Mouse (Mus musculus): ENCODE results near the gene Adcy1. TPM values are rescaled to one million over a fixed set of nuclear protein-coding genes. Genes with fewer than 3 reads are reported as not detected.

Gene Adcy1
- polyA plus RNA-seq (2015; fragmentation: Nextera tagmentation; extraction: Ambion mirVana) = 0.51 and 0.87 TPM in 2 replicates

DNA sequence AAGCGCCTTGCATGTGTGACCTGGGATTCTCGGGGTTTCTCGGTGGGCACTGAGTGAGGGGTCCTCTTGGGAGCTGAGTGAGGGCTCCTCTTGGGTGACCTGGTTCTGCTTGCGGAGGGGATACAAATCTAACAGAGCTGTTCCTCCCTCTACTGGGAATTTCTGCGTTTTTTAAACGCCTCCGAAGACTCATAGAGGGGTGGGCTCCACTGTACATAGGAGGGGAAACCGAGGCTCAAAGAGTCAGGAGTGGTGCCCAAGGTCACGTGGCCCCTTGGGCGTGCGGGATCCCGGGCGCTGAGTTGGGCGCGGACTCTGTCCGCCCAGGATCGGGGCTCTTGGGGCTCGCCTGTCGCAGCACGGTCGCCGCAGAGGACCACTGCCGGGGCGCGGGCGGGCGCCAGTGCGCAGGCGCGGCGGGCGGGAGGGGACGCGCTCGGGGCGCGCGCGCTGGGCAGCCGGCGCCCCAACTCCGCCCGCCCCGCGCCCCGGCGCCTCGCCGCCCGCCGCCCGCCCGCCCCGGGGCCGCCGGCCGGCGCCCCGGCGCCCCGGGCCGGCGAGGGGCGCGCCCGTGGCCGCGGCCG, at the start of gene Adcy1:
Gene Adcy1 (plus strand): TSS at position 489 of the 584 bp plus-strand sequence.
- Histone ChIP-seq H3K27ac (replicated peaks) (no peak within 1 kb of the TSS), H3K4me1 (peaks cover 24% of the 10 kb centered on the region), H3K9me3 (no peaks in the 10 kb centered on the region), H3K9ac (peak within 1 kb of the TSS; percentile 79), H3K4me3 (peak within 1 kb of the TSS; percentile 69), H3K4me2 (peak within 1 kb of the TSS; percentile 92), H3K27me3 (replicated peaks) (peaks cover 98% of the 10 kb centered on the region), H3K36me3 (no peaks in the 10 kb centered on the region)
- under 1% methylated on average over 45 of the region's 69 CpGs for WGBS
- ATAC-seq (ENCODE audit: extremely low read depth, insufficient number of reproducible peaks, low FRiP score, low TSS enrichment) = no peak; the same call in 1 of the 2 replicates

DNA sequence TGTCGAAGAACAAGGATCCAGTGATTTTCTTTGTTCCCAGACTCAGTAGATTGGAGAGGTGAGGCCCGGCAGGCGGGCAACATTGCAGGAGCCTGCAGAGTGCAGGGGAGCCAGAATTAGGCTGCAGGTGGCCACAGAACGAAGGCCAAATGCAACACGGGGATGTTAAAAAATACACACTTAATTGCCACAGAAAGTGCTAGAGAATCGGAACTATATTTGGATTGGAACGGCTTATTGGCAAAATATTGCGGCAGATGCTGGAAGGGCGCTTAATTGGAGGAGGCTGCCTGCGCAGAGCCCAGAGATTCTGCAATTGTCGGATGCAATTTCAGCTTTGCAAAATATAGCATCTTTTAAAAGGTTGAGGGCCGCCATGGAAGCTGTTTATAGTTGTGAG, 46.4 kb upstream of the Adcy1 start:
- Histone ChIP-seq H3K36me3 (no peaks in the 10 kb centered on the region), H3K4me2 (no peak overlapping the region), H3K4me1 (no peaks in the 10 kb centered on the region), H3K4me3 (no peak overlapping the region), H3K9me3 (no peaks in the 10 kb centered on the region), H3K27ac (replicated peaks) (no peak overlapping the region), H3K9ac (no peak overlapping the region), H3K27me3 (replicated peaks) (no peaks in the 10 kb centered on the region)
- WGBS = 83% methylated on average over 12 of the region's 12 CpGs
- no peak for ATAC-seq (ENCODE audit: extremely low read depth, insufficient number of reproducible peaks, low FRiP score, low TSS enrichment)

DNA sequence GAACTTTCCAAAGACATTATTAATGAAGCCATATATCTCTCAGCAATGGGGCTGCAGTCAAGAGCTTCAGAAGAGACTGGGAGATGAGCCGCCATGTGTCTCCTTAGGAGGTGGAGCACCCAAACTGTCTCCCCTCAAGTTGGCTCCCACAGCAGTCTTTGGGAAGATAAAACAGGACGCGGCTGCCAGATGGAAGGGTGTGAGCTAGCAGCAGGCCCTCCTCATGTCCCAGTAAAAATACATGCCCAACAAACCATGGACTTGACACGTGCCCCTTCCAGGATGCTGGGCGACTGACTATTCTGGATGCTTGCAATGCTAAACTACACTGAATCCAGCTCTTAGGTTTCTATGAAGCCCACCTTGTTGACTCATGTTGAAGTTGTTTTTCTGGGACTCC, 45.2 kb upstream of the Adcy1 start:
- H3K36me3 ChIP-seq = no peaks in the 10 kb centered on the region
- no peaks in the 10 kb centered on the region for H3K27me3 ChIP-seq (replicated peaks)
- H3K9ac ChIP-seq = no peak overlapping the region

DNA sequence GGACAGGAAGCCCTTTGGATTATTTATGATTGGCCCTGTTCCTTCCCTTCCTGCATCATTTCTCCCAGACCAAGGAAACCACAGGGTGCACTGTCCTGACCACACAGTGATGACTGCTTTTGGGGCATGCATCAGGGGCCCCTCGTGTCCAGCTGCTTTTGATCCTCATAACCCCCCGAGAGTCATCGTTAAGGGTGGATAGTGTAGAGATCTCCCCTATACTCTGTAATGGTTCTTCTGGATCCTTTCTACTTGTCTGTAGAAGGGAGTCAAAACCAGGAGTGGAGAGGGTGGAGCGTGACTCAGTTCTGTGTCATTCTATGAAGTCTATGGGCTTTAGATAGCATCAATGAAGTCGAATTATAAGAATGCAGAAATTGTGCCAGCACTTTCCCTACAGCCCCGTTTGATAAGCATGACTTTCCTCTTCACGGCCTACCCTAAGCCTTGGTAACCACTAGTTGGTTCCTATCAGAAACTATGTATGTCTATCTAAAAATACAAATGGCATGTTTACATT, 44.2 kb upstream of the Adcy1 start:
- Histone ChIP-seq H3K27me3 (replicated peaks) (no peaks in the 10 kb centered on the region), H3K27ac (replicated peaks) (no peak overlapping the region), H3K9ac (no peak overlapping the region), H3K36me3 (no peaks in the 10 kb centered on the region), H3K4me1 (no peaks in the 10 kb centered on the region), H3K4me2 (no peak overlapping the region), H3K4me3 (no peak overlapping the region), H3K9me3 (no peaks in the 10 kb centered on the region)
- no peak for ATAC-seq (ENCODE audit: extremely low read depth, insufficient number of reproducible peaks, low FRiP score, low TSS enrichment)
- 79% methylated on average over 7 of the region's 7 CpGs for WGBS

More for the DNA sequence above, 45.2 kb upstream of the Adcy1 start:
- no peak overlapping the region for H3K4me2 ChIP-seq
- no peak overlapping the region for H3K4me3 ChIP-seq
- H3K27ac ChIP-seq (replicated peaks) = no peak overlapping the region
- H3K9me3 ChIP-seq = no peaks in the 10 kb centered on the region
- no peaks in the 10 kb centered on the region for H3K4me1 ChIP-seq
- WGBS = 87% methylated on average over 5 of the region's 5 CpGs
- ATAC-seq (ENCODE audit: extremely low read depth, insufficient number of reproducible peaks, low FRiP score, low TSS enrichment) = no peak

DNA sequence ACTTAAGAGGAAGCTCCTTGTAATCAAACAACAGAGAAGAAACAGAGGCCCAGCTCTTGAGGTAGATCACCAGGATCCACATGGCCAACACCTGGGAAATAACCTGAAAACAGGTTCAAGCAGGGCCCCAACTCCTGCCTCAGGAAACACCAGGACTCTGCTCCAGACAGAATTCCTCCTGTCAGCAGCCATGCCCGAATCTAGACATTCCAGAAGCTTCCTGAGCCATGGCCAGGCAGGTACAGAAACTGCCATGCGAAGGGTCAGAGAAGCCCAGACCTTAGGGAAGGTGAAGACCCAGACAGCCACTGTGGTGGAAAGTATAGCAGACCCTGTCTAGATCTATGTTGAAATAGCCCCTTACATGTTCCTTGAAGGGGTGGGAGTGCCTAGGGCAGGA, 30.2 kb upstream of the Adcy1 start:
- H3K27ac ChIP-seq (replicated peaks) = no peak overlapping the region
- no peak overlapping the region for H3K4me2 ChIP-seq

DNA sequence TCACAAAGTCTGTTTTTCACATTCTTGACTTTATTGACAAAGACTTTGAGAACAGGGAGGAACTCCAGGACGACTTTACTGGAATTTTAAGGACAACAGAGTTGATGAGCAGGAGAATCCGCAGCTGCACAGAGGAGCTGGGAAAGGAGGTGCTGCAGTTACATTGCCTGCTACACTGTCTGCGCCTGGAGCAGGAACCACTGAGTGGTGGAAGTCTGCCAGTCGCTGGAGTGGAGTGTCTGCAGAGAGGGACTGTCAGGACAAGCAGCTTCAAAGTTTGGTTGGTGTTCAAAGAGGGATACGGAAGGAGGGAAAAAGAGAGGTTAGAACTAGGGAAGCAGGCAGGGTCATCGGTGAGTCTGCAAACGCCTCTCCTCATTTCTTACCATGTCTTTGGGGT, 23.6 kb upstream of the Adcy1 start:
- Histone ChIP-seq H3K4me3 (no peak overlapping the region), H3K27me3 (replicated peaks) (0 out of 2 replicates have a peak, but pooled peaks cover 6% of the 10 kb centered on the region), H3K4me1 (peaks cover 4% of the 10 kb centered on the region; the same call in 1 of the 2 replicates), H3K27ac (replicated peaks) (no peak overlapping the region), H3K9me3 (no peaks in the 10 kb centered on the region), H3K36me3 (no peaks in the 10 kb centered on the region), H3K4me2 (peak overlapping the region; percentile 14; the same call in 1 of the 2 replicates), H3K9ac (no peak overlapping the region)
- no peak for ATAC-seq (ENCODE audit: extremely low read depth, insufficient number of reproducible peaks, low FRiP score, low TSS enrichment)
- WGBS = 19% methylated on average over 7 of the region's 7 CpGs

More for the DNA sequence above, 30.2 kb upstream of the Adcy1 start:
- no peak overlapping the region for H3K4me3 ChIP-seq
- no peaks in the 10 kb centered on the region for H3K4me1 ChIP-seq
- no peak overlapping the region for H3K9ac ChIP-seq
- no peak for ATAC-seq (ENCODE audit: extremely low read depth, insufficient number of reproducible peaks, low FRiP score, low TSS enrichment)
- WGBS = 61% methylated on average over 2 of the region's 2 CpGs
- no peaks in the 10 kb centered on the region for H3K9me3 ChIP-seq
- H3K27me3 ChIP-seq (replicated peaks) = no peaks in the 10 kb centered on the region
- H3K36me3 ChIP-seq = no peaks in the 10 kb centered on the region

DNA sequence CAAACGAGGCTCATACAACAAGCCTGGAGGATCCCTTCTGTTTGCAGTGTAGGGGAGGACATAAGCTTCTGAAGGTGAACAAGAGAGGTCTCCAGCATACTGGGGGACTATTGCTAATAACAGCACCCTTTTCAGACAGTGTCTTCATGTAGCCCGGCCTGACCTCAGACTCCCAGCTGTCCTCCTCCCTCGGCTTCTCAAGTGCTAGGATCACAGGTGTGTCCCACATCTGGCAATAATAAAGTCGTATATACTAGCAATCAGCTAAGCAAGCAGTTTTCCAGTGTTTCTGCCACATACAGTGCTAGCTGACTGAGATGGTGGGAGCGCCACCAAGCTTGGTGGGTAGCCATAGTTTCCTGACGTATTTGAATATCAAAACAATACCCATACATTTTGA, 22.5 kb upstream of the Adcy1 start:
- no peak overlapping the region for H3K4me2 ChIP-seq
- no peak for ATAC-seq (ENCODE audit: extremely low read depth, insufficient number of reproducible peaks, low FRiP score, low TSS enrichment)
- no peak overlapping the region for H3K9ac ChIP-seq
- peaks cover 4% of the 10 kb centered on the region; the same call in 1 of the 2 replicates for H3K4me1 ChIP-seq
- H3K36me3 ChIP-seq = no peaks in the 10 kb centered on the region
- WGBS = 60% methylated on average over 6 of the region's 6 CpGs
- H3K27ac ChIP-seq (replicated peaks) = no peak overlapping the region
- no peak overlapping the region for H3K4me3 ChIP-seq
- no peaks in the 10 kb centered on the region; the same call in 1 of the 2 replicates for H3K9me3 ChIP-seq
- H3K27me3 ChIP-seq (replicated peaks) = 0 out of 2 replicates have a peak, but pooled peaks cover 6% of the 10 kb centered on the region

DNA sequence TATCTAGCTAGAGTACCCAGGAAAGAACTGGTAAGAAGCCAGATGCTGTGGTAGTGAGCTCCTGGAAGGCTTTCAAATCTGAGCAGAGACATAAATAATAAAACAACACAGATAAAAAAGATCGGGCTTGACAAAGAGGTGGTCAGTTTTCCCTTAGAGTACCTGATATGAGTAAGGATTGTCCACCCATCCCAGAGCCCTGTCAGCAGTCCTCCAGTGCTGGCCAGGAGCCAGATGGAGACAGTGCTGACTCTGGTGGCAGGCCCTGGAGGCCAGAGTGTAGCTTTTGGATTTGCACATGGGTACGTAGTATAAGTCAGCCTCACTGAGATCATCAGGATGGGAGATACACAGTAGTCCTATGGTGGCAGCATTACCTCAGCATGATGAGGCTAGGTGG, 16.1 kb upstream of the Adcy1 start:
- Histone ChIP-seq H3K27me3 (replicated peaks) (peaks cover 6% of the 10 kb centered on the region), H3K36me3 (no peaks in the 10 kb centered on the region), H3K9ac (no peak overlapping the region), H3K27ac (replicated peaks) (no peak overlapping the region), H3K9me3 (no peaks in the 10 kb centered on the region; the same call in 1 of the 2 replicates), H3K4me3 (no peak overlapping the region), H3K4me2 (no peak overlapping the region), H3K4me1 (peaks cover 4% of the 10 kb centered on the region; the same call in 1 of the 2 replicates)
- no peak for ATAC-seq (ENCODE audit: extremely low read depth, insufficient number of reproducible peaks, low FRiP score, low TSS enrichment)
- 60% methylated on average over 2 of the region's 2 CpGs for whole genome bisulfite sequencing

DNA sequence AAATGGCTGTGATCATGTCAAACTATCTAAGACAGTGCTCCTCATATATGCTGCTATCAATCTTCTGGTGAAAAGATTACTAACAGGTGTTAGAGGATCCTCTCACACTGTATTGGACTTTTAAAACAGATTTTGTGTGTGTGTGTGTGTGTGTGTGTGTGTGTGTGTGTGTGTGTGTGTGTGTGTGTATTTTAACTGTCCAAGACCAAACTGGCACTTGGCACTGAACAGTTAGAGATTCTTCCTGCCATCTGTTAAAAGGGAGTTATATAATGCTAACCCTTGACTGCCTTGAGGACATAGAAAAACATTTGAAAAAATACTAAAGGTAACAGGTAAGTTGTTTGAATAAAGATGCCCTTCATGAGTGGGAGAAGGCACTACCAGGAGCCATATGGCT, 15.7 kb upstream of the Adcy1 start:
- Histone ChIP-seq H3K4me2 (no peak overlapping the region), H3K27me3 (replicated peaks) (peaks cover 6% of the 10 kb centered on the region), H3K36me3 (no peaks in the 10 kb centered on the region), H3K9me3 (no peaks in the 10 kb centered on the region; the same call in 1 of the 2 replicates), H3K27ac (replicated peaks) (no peak overlapping the region), H3K4me3 (no peak overlapping the region), H3K9ac (no peak overlapping the region), H3K4me1 (peaks cover 4% of the 10 kb centered on the region; the same call in 1 of the 2 replicates)
- ATAC-seq (ENCODE audit: extremely low read depth, insufficient number of reproducible peaks, low FRiP score, low TSS enrichment) = no peak

DNA sequence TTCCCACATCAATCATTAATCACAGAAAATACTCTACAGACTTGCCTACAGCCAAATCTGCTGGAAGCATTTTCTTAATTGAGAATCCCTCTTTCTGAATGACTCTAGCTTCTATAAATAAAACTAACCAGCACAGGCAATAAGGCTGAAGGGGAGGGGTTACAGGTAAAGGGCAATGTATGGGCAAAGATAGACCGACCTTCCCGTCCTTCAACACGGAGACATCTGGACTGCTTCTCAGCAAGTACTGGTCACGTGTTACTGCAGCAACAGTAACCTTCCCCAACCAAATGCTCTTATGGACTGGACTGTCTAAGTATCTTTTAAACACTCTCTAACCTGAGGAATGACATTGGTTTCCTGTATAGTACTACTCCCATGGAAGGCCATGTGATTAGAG, 9.6 kb upstream of the Adcy1 start:
- Histone ChIP-seq H3K4me2 (no peak overlapping the region), H3K27me3 (replicated peaks) (peaks cover 50% of the 10 kb centered on the region), H3K9me3 (no peaks in the 10 kb centered on the region), H3K27ac (replicated peaks) (no peak overlapping the region), H3K9ac (no peak overlapping the region), H3K36me3 (no peaks in the 10 kb centered on the region), H3K4me3 (no peak overlapping the region), H3K4me1 (peaks cover 34% of the 10 kb centered on the region)
- 71% methylated on average over 4 of the region's 4 CpGs for WGBS
- no peak for ATAC-seq (ENCODE audit: extremely low read depth, insufficient number of reproducible peaks, low FRiP score, low TSS enrichment)

DNA sequence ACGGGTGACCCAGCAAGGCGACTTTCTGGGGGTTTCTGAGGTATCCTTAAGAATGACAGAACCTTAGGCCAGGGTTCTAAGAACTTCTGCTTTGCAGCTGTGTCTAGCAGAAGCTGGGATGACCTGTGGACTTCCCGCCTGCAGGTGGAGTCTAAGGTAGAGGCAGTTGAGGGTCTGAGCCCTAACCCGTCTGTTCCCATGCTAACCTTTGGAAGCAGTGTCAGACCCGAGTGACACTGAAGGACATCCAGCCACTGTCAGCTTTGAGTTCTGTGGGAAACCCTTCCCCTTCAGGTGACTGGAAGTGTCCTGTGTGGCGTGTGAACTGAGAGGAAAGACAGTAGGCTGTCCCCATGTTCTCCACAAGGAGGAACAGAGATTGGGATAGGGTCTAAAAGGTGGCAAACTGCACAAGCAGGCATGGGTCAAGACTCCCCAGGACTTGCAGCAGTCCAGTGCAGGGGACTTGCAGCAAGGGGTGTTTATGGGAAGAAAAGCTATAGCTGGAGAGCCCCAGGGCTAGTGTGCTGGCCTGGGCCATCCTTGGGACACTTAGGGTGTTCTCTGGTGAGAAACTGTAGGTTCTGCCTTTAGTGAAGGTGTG, 8.5 kb upstream of the Adcy1 start:
- H3K27me3 ChIP-seq (replicated peaks) = peaks cover 61% of the 10 kb centered on the region
- H3K9me3 ChIP-seq = no peaks in the 10 kb centered on the region
- H3K4me3 ChIP-seq = no peak overlapping the region
- H3K36me3 ChIP-seq = no peaks in the 10 kb centered on the region
- 0 out of 2 replicates have a peak overlapping the region, but pooled peaks have one; percentile 30 for H3K9ac ChIP-seq
- H3K4me2 ChIP-seq = peak overlapping the region; percentile 64
- H3K4me1 ChIP-seq = peaks cover 34% of the 10 kb centered on the region
- WGBS = 80% methylated on average over 6 of the region's 6 CpGs
- H3K27ac ChIP-seq (replicated peaks) = peak overlapping the region; percentile 88
- ATAC-seq (ENCODE audit: extremely low read depth, insufficient number of reproducible peaks, low FRiP score, low TSS enrichment) = no peak

Measured in heart, embryonic 13.5 days (tissue).